ENCODE assay signal across 8 mouse cellular contexts in genomic region chr11:78194411-78195100, GRCm38 (mm10). TPM values are rescaled to one million over a fixed set of nuclear protein-coding genes. Genes with fewer than 3 reads are reported as not detected.
DNase-seq lines count a peak whose midpoint lies in the region; ATAC-seq and TF ChIP-seq lines count a peak whose summit lies in the region.

No protein-coding gene starts in this region.

- H3K36me3 ChIP-seq in forebrain, postnatal 0 days (ENCODE audit: insufficient read depth), result peaks cover 24% of the 10 kb centered on the region
- H3K36me3 ChIP-seq in hindbrain, embryonic 11.5 days (ENCODE audit: control insufficient read depth, insufficient read depth, low read length), result 0 out of 2 replicates have a peak, but pooled peaks cover 2% of the 10 kb centered on the region
- peaks cover 28% of the 10 kb centered on the region for H3K36me3 ChIP-seq in limb, embryonic 15.5 days
- H3K36me3 ChIP-seq in midbrain, embryonic 14.5 days (ENCODE audit: control insufficient read depth, insufficient read depth, low read length), result peaks cover 19% of the 10 kb centered on the region
- H3K36me3 ChIP-seq in stomach, embryonic 14.5 days (ENCODE audit: control insufficient read depth, insufficient read depth, low read length), result peaks cover 11% of the 10 kb centered on the region

- no peaks in the 10 kb centered on the region for H3K9me3 ChIP-seq in forebrain, postnatal 0 days (ENCODE audit: low read length)
- H3K9me3 ChIP-seq in hindbrain, embryonic 11.5 days (ENCODE audit: control insufficient read depth, low read length), result no peaks in the 10 kb centered on the region
- no peaks in the 10 kb centered on the region for H3K9me3 ChIP-seq in limb, embryonic 15.5 days
- H3K9me3 ChIP-seq in midbrain, embryonic 14.5 days (ENCODE audit: control insufficient read depth, low read length), result no peaks in the 10 kb centered on the region
- H3K9me3 ChIP-seq in stomach, embryonic 14.5 days (ENCODE audit: control insufficient read depth, low read depth, low read length), result no peaks in the 10 kb centered on the region

- no peak for TF ChIP-seq CTCF in bone marrow, adult 2 months (IDR thresholded peaks at IDR 0.05; ENCODE audit: control insufficient read depth, insufficient read depth, low read length)
- TF ChIP-seq CTCF in forebrain, postnatal 0 days (IDR thresholded peaks at IDR 0.05; ENCODE audit: low read depth), result no peak

- no peak for DNase-seq in forebrain, postnatal 0 days
- DNase-seq in hindbrain, embryonic 11.5 days (ENCODE audit: low spot score), result peak; percentile 74
- DNase-seq in midbrain, embryonic 14.5 days, result peak; percentile 50
- DNase-seq in layer of hippocampus, adult 18-20 months (ENCODE audit: low spot score in 2 of 2), result no peak

- WGBS in bone marrow, adult 2 months, result under 1% methylated on average over 30 of the region's 30 CpGs
- WGBS in forebrain, postnatal 0 days, result 6% methylated on average over 29 of the region's 30 CpGs
- 4% methylated on average over 30 of the region's 30 CpGs for WGBS in hindbrain, embryonic 11.5 days
- 4% methylated on average over 30 of the region's 30 CpGs for WGBS in limb, embryonic 15.5 days
- WGBS in midbrain, embryonic 14.5 days, result 4% methylated on average over 30 of the region's 30 CpGs
- 3% methylated on average over 30 of the region's 30 CpGs for WGBS in stomach, embryonic 14.5 days

- no peaks in the 10 kb centered on the region for H3K27me3 ChIP-seq in forebrain, postnatal 0 days (ENCODE audit: insufficient read depth, low read length)
- no peaks in the 10 kb centered on the region for H3K27me3 ChIP-seq in hindbrain, embryonic 11.5 days (ENCODE audit: control insufficient read depth, insufficient read depth, low read length)
- no peaks in the 10 kb centered on the region for H3K27me3 ChIP-seq in limb, embryonic 15.5 days
- no peaks in the 10 kb centered on the region for H3K27me3 ChIP-seq in midbrain, embryonic 14.5 days (ENCODE audit: control insufficient read depth, insufficient read depth, low read length)
- no peaks in the 10 kb centered on the region for H3K27me3 ChIP-seq in stomach, embryonic 14.5 days (ENCODE audit: control insufficient read depth, insufficient read depth, low read length)

- peaks cover 1% of the 10 kb centered on the region for H3K4me1 ChIP-seq in bone marrow, adult 2 months (ENCODE audit: control insufficient read depth, insufficient read depth, low read length)
- H3K4me1 ChIP-seq in forebrain, postnatal 0 days (ENCODE audit: insufficient read depth), result peaks cover 8% of the 10 kb centered on the region; the same call in 1 of the 2 replicates
- H3K4me1 ChIP-seq in hindbrain, embryonic 11.5 days (replicated peaks; ENCODE audit: control insufficient read depth, insufficient read depth, low read length), result 0 out of 2 replicates have a peak, but pooled peaks cover 2% of the 10 kb centered on the region
- H3K4me1 ChIP-seq in limb, embryonic 15.5 days, result peaks cover 26% of the 10 kb centered on the region
- H3K4me1 ChIP-seq in midbrain, embryonic 14.5 days (ENCODE audit: control insufficient read depth, insufficient read depth, low read length), result peaks cover 10% of the 10 kb centered on the region; the same call in 1 of the 2 replicates
- peaks cover 10% of the 10 kb centered on the region for H3K4me1 ChIP-seq in stomach, embryonic 14.5 days (ENCODE audit: control insufficient read depth, insufficient read depth, low read length)

- TF ChIP-seq POLR2A in bone marrow, adult 2 months (IDR thresholded peaks at IDR 0.05; ENCODE audit: borderline replicate concordance, control insufficient read depth, low read depth, low read length), result peak; percentile 5; the same call in 1 of the 2 replicates

- ATAC-seq in CD4-positive, CD25-positive, alpha-beta regulatory T cell, adult 4 months, result peak; percentile 23
- ATAC-seq in forebrain, postnatal 0 days, result peak; percentile 47
- peak; percentile 65 for ATAC-seq in hindbrain, embryonic 11.5 days (ENCODE audit: low FRiP score)
- peak; percentile 76 for ATAC-seq in limb, embryonic 15.5 days (ENCODE audit: insufficient number of reproducible peaks, low FRiP score, low TSS enrichment, low read depth)
- no peak for ATAC-seq in midbrain, embryonic 14.5 days (ENCODE audit: low FRiP score, low TSS enrichment)
- peak; percentile 66; the same call in 1 of the 2 replicates for ATAC-seq in stomach, embryonic 14.5 days (ENCODE audit: insufficient number of reproducible peaks, insufficient read depth, low FRiP score, low read depth)

- peak overlapping the region; percentile 96 for H3K4me3 ChIP-seq in bone marrow, adult 2 months (replicated peaks; ENCODE audit: control insufficient read depth, low read depth, low read length)
- H3K4me3 ChIP-seq in forebrain, postnatal 0 days (ENCODE audit: low read depth, low read length), result peak overlapping the region; percentile 24
- peak overlapping the region; percentile 33 for H3K4me3 ChIP-seq in hindbrain, embryonic 11.5 days (ENCODE audit: low read depth, low read length)
- peak overlapping the region; percentile 53 for H3K4me3 ChIP-seq in limb, embryonic 15.5 days
- H3K4me3 ChIP-seq in midbrain, embryonic 14.5 days (replicated peaks; ENCODE audit: low read depth, low read length), result peak overlapping the region; percentile 25
- peak overlapping the region; percentile 49 for H3K4me3 ChIP-seq in stomach, embryonic 14.5 days (ENCODE audit: low read depth, low read length)

- no peak overlapping the region for H3K27ac ChIP-seq in bone marrow, adult 2 months (ENCODE audit: control insufficient read depth, insufficient read depth, low read depth, low read length, poor library complexity)
- H3K27ac ChIP-seq in forebrain, postnatal 0 days (ENCODE audit: low read depth, low read length), result no peak overlapping the region
- H3K27ac ChIP-seq in hindbrain, embryonic 11.5 days (ENCODE audit: low read depth, low read length), result no peak overlapping the region
- peak overlapping the region; percentile 79 for H3K27ac ChIP-seq in limb, embryonic 15.5 days
- no peak overlapping the region for H3K27ac ChIP-seq in midbrain, embryonic 14.5 days (replicated peaks; ENCODE audit: low read depth, low read length)
- H3K27ac ChIP-seq in stomach, embryonic 14.5 days (ENCODE audit: low read length), result no peak overlapping the region; the same call in 1 of the 2 replicates

- 0 out of 2 replicates have a peak overlapping the region, but pooled peaks have one; percentile 22 for H3K9ac ChIP-seq in forebrain, postnatal 0 days
- no peak overlapping the region for H3K9ac ChIP-seq in hindbrain, embryonic 11.5 days (ENCODE audit: low read depth, low read length)
- 0 out of 2 replicates have a peak overlapping the region, but pooled peaks have one; percentile 26 for H3K9ac ChIP-seq in limb, embryonic 15.5 days
- no peak overlapping the region for H3K9ac ChIP-seq in midbrain, embryonic 14.5 days (replicated peaks; ENCODE audit: low read length)
- peak overlapping the region; percentile 12; the same call in 1 of the 2 replicates for H3K9ac ChIP-seq in stomach, embryonic 14.5 days (replicated peaks; ENCODE audit: low read depth, low read length)

- H3K4me2 ChIP-seq in forebrain, postnatal 0 days (ENCODE audit: low read depth), result peak overlapping the region; percentile 44
- peak overlapping the region; percentile 39 for H3K4me2 ChIP-seq in hindbrain, embryonic 11.5 days (replicated peaks; ENCODE audit: low read depth, low read length)
- H3K4me2 ChIP-seq in limb, embryonic 15.5 days, result peak overlapping the region; percentile 68
- peak overlapping the region; percentile 49 for H3K4me2 ChIP-seq in midbrain, embryonic 14.5 days (ENCODE audit: low read length)
- H3K4me2 ChIP-seq in stomach, embryonic 14.5 days (replicated peaks; ENCODE audit: low read depth, low read length), result peak overlapping the region; percentile 60

RNA-seq across cellular contexts. Expression of gene Proca1, which starts 1.4 kb away (rescaled TPM):
- polyA plus RNA-seq in CD4-positive, CD25-positive, alpha-beta regulatory T cell, adult 4 months (2017; shearing (Covaris generic)), result 1 to 10 TPM; 2.2 to 6.0 TPM
- polyA plus RNA-seq in bone marrow, adult 2 months (2011; ENCODE audit: insufficient read depth, insufficient read length, low replicate concordance, missing spikeins), result 2.6 and 3.3 TPM in 2 replicates
- total RNA-seq in forebrain, postnatal 0 days (2014; rRNA removed), result 0.81 and 2.4 TPM in 2 replicates
- 2.5 and 3.3 TPM in 2 replicates for polyA plus RNA-seq in forebrain, postnatal 0 days (2015; fragmentation: Nextera tagmentation; extraction: Ambion mirVana)
- polyA plus RNA-seq in hindbrain, embryonic 11.5 days (2014; fragmentation: Nextera tagmentation; extraction: Ambion mirVana), result 1.0 and 1.2 TPM in 2 replicates
- polyA plus RNA-seq in limb, embryonic 15.5 days (2015; fragmentation: Nextera tagmentation; extraction: Ambion mirVana), result 3.1 and 3.5 TPM in 2 replicates
- 0.97 and 1.0 TPM in 2 replicates for polyA plus RNA-seq in midbrain, embryonic 14.5 days (2014; fragmentation: Nextera tagmentation; extraction: Ambion mirVana)
- polyA plus RNA-seq in stomach, embryonic 14.5 days (2014; fragmentation: Nextera tagmentation; extraction: Ambion mirVana), result 2.7 and 3.3 TPM in 2 replicates
- total RNA-seq in layer of hippocampus, adult 18-20 months (2021), result 1 to 10 TPM; 3.4 to 4.4 TPM

RNA-seq across cellular contexts. Expression of gene Rab34, which starts 6.3 kb away (rescaled TPM):
- polyA plus RNA-seq in CD4-positive, CD25-positive, alpha-beta regulatory T cell, adult 4 months (2017; shearing (Covaris generic)), result not detected
- polyA plus RNA-seq in bone marrow, adult 2 months (2011; ENCODE audit: insufficient read depth, insufficient read length, low replicate concordance, missing spikeins), result 5.2 and 8.6 TPM in 2 replicates
- 76.9 and 83.5 TPM in 2 replicates for total RNA-seq in forebrain, postnatal 0 days (2014; rRNA removed)
- 50.8 and 55.5 TPM in 2 replicates for polyA plus RNA-seq in forebrain, postnatal 0 days (2015; fragmentation: Nextera tagmentation; extraction: Ambion mirVana)
- polyA plus RNA-seq in hindbrain, embryonic 11.5 days (2014; fragmentation: Nextera tagmentation; extraction: Ambion mirVana), result 57.7 and 69.3 TPM in 2 replicates
- 153 and 164 TPM in 2 replicates for polyA plus RNA-seq in limb, embryonic 15.5 days (2015; fragmentation: Nextera tagmentation; extraction: Ambion mirVana)
- polyA plus RNA-seq in midbrain, embryonic 14.5 days (2014; fragmentation: Nextera tagmentation; extraction: Ambion mirVana), result 51.7 and 53.3 TPM in 2 replicates
- 156 and 171 TPM in 2 replicates for polyA plus RNA-seq in stomach, embryonic 14.5 days (2014; fragmentation: Nextera tagmentation; extraction: Ambion mirVana)
- total RNA-seq in layer of hippocampus, adult 18-20 months (2021), result 10 to 100 TPM; 22.5 to 25.8 TPM

RNA-seq across cellular contexts. Expression of gene Rpl23a, which starts 11.2 kb away (rescaled TPM):
- 1,000 to 10,000 TPM; 3,408 to 3,991 TPM for polyA plus RNA-seq in CD4-positive, CD25-positive, alpha-beta regulatory T cell, adult 4 months (2017; shearing (Covaris generic))
- polyA plus RNA-seq in bone marrow, adult 2 months (2011; ENCODE audit: insufficient read depth, insufficient read length, low replicate concordance, missing spikeins), result 181 and 299 TPM in 2 replicates
- 772 and 968 TPM in 2 replicates for total RNA-seq in forebrain, postnatal 0 days (2014; rRNA removed)
- 938 and 1,223 TPM in 2 replicates for polyA plus RNA-seq in forebrain, postnatal 0 days (2015; fragmentation: Nextera tagmentation; extraction: Ambion mirVana)
- polyA plus RNA-seq in hindbrain, embryonic 11.5 days (2014; fragmentation: Nextera tagmentation; extraction: Ambion mirVana), result 1,168 and 1,191 TPM in 2 replicates
- polyA plus RNA-seq in limb, embryonic 15.5 days (2015; fragmentation: Nextera tagmentation; extraction: Ambion mirVana), result 1,208 and 1,454 TPM in 2 replicates
- 977 and 1,164 TPM in 2 replicates for polyA plus RNA-seq in midbrain, embryonic 14.5 days (2014; fragmentation: Nextera tagmentation; extraction: Ambion mirVana)
- polyA plus RNA-seq in stomach, embryonic 14.5 days (2014; fragmentation: Nextera tagmentation; extraction: Ambion mirVana), result 1,708 and 1,741 TPM in 2 replicates
- total RNA-seq in layer of hippocampus, adult 18-20 months (2021), result 100 to 1,000 TPM; 770 to 803 TPM

RNA-seq across cellular contexts. Expression of gene Tlcd1, which starts 18.0 kb away (rescaled TPM):
- 1 to 10 TPM; 2.9 to 3.6 TPM for polyA plus RNA-seq in CD4-positive, CD25-positive, alpha-beta regulatory T cell, adult 4 months (2017; shearing (Covaris generic))
- 48.0 and 66.6 TPM in 2 replicates for polyA plus RNA-seq in bone marrow, adult 2 months (2011; ENCODE audit: insufficient read depth, insufficient read length, low replicate concordance, missing spikeins)
- 15.3 and 22.0 TPM in 2 replicates for total RNA-seq in forebrain, postnatal 0 days (2014; rRNA removed)
- polyA plus RNA-seq in forebrain, postnatal 0 days (2015; fragmentation: Nextera tagmentation; extraction: Ambion mirVana), result 13.9 and 19.0 TPM in 2 replicates
- polyA plus RNA-seq in hindbrain, embryonic 11.5 days (2014; fragmentation: Nextera tagmentation; extraction: Ambion mirVana), result 6.8 and 9.5 TPM in 2 replicates
- 31.3 and 32.0 TPM in 2 replicates for polyA plus RNA-seq in limb, embryonic 15.5 days (2015; fragmentation: Nextera tagmentation; extraction: Ambion mirVana)
- 6.4 and 6.9 TPM in 2 replicates for polyA plus RNA-seq in midbrain, embryonic 14.5 days (2014; fragmentation: Nextera tagmentation; extraction: Ambion mirVana)
- 27.1 and 28.0 TPM in 2 replicates for polyA plus RNA-seq in stomach, embryonic 14.5 days (2014; fragmentation: Nextera tagmentation; extraction: Ambion mirVana)
- total RNA-seq in layer of hippocampus, adult 18-20 months (2021), result 10 to 100 TPM; 16.8 to 17.5 TPM

RNA-seq across cellular contexts. Expression of gene Nek8, which starts 18.1 kb away (rescaled TPM):
- 10 to 100 TPM; 10.4 to 12.2 TPM for polyA plus RNA-seq in CD4-positive, CD25-positive, alpha-beta regulatory T cell, adult 4 months (2017; shearing (Covaris generic))
- 10.4 and 17.8 TPM in 2 replicates for polyA plus RNA-seq in bone marrow, adult 2 months (2011; ENCODE audit: insufficient read depth, insufficient read length, low replicate concordance, missing spikeins)
- 4.7 and 6.1 TPM in 2 replicates for total RNA-seq in forebrain, postnatal 0 days (2014; rRNA removed)
- polyA plus RNA-seq in forebrain, postnatal 0 days (2015; fragmentation: Nextera tagmentation; extraction: Ambion mirVana), result 5.5 and 5.7 TPM in 2 replicates
- 5.2 and 7.0 TPM in 2 replicates for polyA plus RNA-seq in hindbrain, embryonic 11.5 days (2014; fragmentation: Nextera tagmentation; extraction: Ambion mirVana)
- polyA plus RNA-seq in limb, embryonic 15.5 days (2015; fragmentation: Nextera tagmentation; extraction: Ambion mirVana), result 15.4 and 16.2 TPM in 2 replicates
- 3.9 and 4.2 TPM in 2 replicates for polyA plus RNA-seq in midbrain, embryonic 14.5 days (2014; fragmentation: Nextera tagmentation; extraction: Ambion mirVana)
- polyA plus RNA-seq in stomach, embryonic 14.5 days (2014; fragmentation: Nextera tagmentation; extraction: Ambion mirVana), result 16.0 and 17.4 TPM in 2 replicates
- 1 to 10 TPM; 2.6 to 4.1 TPM for total RNA-seq in layer of hippocampus, adult 18-20 months (2021)

Comparison
In these comparisons a context has a peak if more than half of its experiments do, and no peak if none do; other contexts are left out.
1. H3K4me3 ChIP-seq: peak in every context shown above with its lines; median percentile 96 in bone marrow, adult 2 months; 53 in limb, embryonic 15.5 days; 49 in stomach, embryonic 14.5 days; 33 in hindbrain, embryonic 11.5 days; 25 in midbrain, embryonic 14.5 days; 24 in forebrain, postnatal 0 days.
2. DNase-seq: peak in hindbrain, embryonic 11.5 days (single experiment) and midbrain, embryonic 14.5 days (single experiment); none in forebrain, postnatal 0 days (single experiment) and layer of hippocampus, adult 18-20 months (0 of 2).
3. H3K9ac ChIP-seq: peak in forebrain, postnatal 0 days (single experiment), limb, embryonic 15.5 days (single experiment) and stomach, embryonic 14.5 days (single experiment); none in hindbrain, embryonic 11.5 days (single experiment) and midbrain, embryonic 14.5 days (single experiment).
4. Peak in every context shown above with its lines, with median percentiles within 50 percentile points of each other: H3K4me2 ChIP-seq.